Mouse (Mus musculus): ENCODE measurements around the gene Banp.

The Banp gene

GRCm38 (mm10) chr8:122018046-122018831 lies 68.7 kb downstream of the Banp start:
- DNase-seq (ENCODE audit: low read depth) = no peak

- no peak for DNase-seq (ENCODE audit: low read depth)
Observed at GRCm38 (mm10) chr8:122019162-122019561, 69.6 kb downstream of the Banp start.

- no peak for DNase-seq (ENCODE audit: low read depth)
Observed at GRCm38 (mm10) chr8:122020050-122020771, 70.7 kb downstream of the Banp start.

DNA sequence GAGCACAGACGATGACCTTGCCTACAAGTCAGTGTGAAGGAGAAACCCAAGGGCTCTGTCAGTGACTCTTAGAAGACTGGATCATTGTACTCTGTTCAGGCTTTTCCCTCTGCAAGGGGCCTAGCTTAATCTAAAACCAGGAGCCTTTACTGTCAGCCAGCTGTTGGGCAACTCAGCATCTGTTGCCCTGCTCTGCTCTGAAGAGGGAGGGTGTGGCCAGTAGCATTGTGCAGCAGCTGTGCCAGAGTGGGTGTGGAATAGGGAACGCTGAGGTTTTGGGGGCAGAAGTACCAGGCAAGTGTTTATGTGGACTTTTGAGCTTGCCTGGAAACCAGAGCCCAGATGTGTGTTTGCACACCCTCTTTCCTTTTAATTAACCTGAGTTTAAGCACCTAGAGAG lies 72.2 kb downstream of the Banp start:
- no peak for DNase-seq (ENCODE audit: low read depth)

DNA sequence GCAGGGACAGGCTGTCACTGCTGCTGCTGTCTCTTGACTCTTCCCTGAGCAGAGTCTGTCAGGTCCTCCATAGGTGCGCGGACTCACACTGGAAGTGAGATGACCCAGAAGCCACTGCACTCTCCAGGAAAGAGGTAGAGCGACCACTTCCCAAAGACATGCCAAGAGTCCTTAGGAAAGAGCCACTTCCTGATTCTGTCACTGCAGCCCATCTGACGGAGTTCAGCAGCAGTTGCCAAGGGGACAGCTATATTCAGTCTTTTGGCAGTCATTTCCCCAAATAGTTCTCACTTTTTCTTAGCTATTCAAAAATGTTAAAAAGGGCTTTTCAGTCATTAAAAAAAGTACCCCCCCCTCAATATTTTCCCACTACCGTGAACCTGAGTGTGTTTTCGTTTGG lies 72.7 kb downstream of the Banp start:
- DNase-seq (ENCODE audit: low read depth) = no peak

GRCm38 (mm10) chr8:122022705-122023104 lies 73.2 kb downstream of the Banp start:
- DNase-seq (ENCODE audit: low read depth) = no peak

- no peak for DNase-seq (ENCODE audit: low read depth)
Observed at GRCm38 (mm10) chr8:122025546-122025945, 76.0 kb downstream of the Banp start.

GRCm38 (mm10) chr8:122028116-122028515 lies 78.6 kb downstream of the Banp start:
- no peak for DNase-seq (ENCODE audit: low read depth)

DNA sequence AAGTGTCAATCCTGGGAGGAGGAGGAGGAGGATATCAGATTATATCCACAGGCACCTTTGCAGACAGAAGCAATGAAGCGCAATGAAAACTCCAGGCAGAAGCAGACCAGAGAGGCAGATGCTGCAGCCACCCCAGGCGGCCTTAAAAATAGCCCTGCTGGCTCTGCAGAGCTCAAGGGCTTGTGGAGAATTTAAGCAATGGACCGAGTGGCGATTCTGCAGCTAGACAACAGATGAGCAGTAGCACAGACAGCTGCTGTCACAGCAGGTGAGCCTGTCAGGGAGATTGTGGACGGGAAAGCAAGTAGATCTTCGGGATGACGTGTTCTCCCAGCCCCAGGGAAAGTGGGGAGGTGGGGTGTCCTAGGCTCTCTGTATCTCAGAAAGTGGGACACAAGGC lies 81.4 kb downstream of the Banp start:
- no peak for DNase-seq (ENCODE audit: low read depth)

GRCm38 (mm10) chr8:122032741-122033140 lies 83.2 kb downstream of the Banp start:
- no peak for DNase-seq (ENCODE audit: low read depth)

- peak; percentile 24 for DNase-seq (ENCODE audit: low read depth)
Observed at GRCm38 (mm10) chr8:122035543-122035942, 86.0 kb downstream of the Banp start.

DNA sequence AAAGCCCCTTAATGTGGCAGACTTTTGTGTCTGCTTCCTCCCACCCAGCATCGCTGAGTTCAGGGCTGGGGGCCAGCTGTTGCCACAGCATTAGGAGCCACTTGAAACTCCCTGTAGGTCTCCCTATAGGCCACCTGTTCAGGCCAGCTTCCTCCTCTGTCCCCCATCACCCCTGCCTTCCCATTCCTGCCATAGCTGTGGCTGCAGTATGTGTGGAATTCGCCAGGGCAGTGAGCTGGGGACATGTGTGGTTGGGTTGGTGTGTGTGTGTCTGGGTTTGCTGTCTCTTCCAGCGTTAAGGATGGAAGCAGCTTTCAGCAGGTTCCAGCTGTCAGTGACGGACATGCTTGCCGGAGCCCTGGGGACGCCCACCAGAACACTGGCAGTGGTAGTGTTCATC lies 86.8 kb downstream of the Banp start:
- no peak for DNase-seq (ENCODE audit: low read depth)

- DNase-seq (ENCODE audit: low read depth) = no peak
Observed at GRCm38 (mm10) chr8:122037279-122037678, 87.7 kb downstream of the Banp start.

- DNase-seq (ENCODE audit: low read depth) = no peak
Observed at GRCm38 (mm10) chr8:122038076-122038475, 88.5 kb downstream of the Banp start.

DNA sequence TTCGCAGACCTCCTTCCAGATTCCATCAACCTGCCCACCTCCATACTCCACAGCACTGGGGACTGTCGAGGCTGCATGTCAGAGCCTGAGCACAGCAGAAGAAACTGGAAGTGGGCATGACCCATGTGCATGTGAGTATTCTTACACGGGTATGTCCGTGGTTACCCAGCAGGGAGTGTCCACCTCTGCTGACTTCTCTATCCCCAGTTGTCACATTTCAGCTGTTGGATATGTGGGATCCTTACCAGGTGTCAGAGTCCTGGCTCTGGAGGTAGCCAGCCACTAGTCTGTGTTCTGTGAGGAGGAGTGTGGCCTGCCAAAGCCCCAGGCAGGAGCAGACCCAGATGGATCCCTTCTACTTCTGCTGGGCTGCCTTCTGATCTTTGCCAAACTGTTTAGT lies 89.9 kb downstream of the Banp start:
- no peak for DNase-seq (ENCODE audit: low read depth)

GRCm38 (mm10) chr8:122047206-122047870 lies 97.8 kb downstream of the Banp start:
- DNase-seq (ENCODE audit: low read depth) = no peak

DNA sequence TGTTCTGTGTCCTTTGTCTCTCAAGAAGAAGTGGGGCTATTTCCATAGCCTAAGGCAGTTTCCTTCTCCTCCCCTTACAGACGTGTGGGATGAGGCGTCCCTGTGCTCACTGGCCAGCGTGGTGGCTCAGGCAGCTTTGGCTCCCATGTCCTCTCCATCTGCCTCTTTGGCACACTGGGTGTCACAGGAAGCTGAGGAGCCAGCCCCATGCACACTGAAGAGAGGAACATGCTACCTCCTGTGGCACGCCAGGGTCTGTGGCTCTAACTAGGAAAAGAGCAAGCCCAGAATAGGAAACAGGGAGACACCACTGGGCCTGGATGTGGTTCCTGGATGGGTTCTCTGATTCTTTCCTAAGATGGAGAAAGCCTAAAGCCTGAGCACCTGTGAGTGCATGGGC lies 99.7 kb downstream of the Banp start:
- no peak for DNase-seq (ENCODE audit: low read depth)

DNA sequence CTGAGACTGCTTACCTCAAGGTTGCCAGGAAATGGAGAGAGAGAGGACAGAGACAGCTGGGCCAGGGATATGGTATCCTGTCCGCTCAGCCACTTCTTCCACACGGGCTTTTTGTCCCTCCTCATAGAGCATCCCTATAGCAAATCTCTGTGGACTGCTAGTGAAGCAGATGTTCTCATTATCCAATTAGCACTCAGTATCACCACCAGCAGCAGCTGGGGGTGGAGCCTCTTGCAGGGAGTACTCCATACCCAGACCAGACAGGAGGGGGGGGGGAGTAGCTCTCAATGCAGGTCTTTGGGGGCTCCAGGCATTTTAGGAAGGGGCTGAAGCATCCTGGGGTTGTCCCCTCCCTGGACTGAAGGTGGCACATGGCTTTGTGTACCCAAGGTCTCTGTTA lies 100.4 kb downstream of the Banp start:
- no peak for DNase-seq (ENCODE audit: low read depth)

DNA sequence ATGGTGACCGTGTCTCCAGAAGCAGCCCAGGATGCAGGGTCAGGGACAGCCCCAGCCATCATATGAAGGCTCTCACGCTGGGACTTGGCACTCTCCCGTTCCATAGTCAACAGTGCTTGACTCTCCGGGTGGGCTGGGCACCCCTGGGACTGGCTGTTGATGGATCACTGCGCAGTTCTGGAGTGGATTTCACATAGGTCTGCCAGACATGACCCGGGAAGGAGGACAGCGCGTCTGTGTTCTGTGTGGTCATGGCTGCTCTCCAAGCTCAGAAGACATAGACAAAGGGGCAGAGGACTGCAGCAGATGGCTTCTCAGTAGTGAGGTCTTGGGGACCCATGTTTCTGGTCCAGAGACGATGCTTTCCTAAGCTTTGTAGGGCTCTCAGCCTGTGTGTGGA lies 101.1 kb downstream of the Banp start:
- no peak for DNase-seq (ENCODE audit: low read depth)

- no peak for DNase-seq (ENCODE audit: low read depth)
Observed at GRCm38 (mm10) chr8:122055321-122055720, 105.8 kb downstream of the Banp start.

DNA sequence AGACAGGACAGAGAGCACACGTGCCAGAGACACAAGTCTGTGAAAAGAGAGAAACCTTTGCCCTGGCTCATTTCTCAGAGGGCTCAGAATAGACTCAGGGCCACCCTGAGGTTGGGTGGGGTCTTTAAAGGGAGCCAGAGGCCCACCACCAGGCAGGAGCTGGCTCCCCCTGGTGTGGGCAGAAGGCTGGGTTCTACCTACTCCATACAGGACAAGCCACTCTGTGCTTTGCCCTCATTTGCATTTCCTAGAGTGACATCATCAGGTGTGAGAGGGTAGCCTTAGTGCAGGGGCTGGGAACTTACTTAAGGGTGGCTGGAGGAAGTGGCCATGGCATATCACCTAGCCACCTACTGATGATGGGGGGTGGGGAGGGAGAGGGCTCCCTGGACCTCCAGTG lies 106.6 kb downstream of the Banp start:
- DNase-seq (ENCODE audit: low read depth) = no peak

GRCm38 (mm10) chr8:122056882-122057281 lies 107.3 kb downstream of the Banp start:
- DNase-seq (ENCODE audit: low read depth) = no peak

GRCm38 (mm10) chr8:122058510-122058909 lies 109.0 kb downstream of the Banp start:
- DNase-seq (ENCODE audit: low read depth) = no peak

Measured in 416B (cell line).